Mouse (Mus musculus) hindbrain, embryonic 12.5 days (tissue): ENCODE measurements at regions not wholly inside any gene's neighbourhood (a gene's known extent, or its start where the extent isn't known, plus 50 kb on each side); places are given as distances from the start of the nearest gene placed in this dataset.

ENCODE experiments used
- ATAC-seq: fragments of 200-750 bp; cut with Nextera tagmentation; 2 replicates; pipeline ENCODE4 v1.8.0; 2017; ENCODE audit warnings: moderate TSS enrichment; ENCODE audit not compliant: low FRiP score
- H3K27ac ChIP-seq: fragments of 300-500 bp; sonication (generic); 2 replicates; pipeline ENCODE4 v1.5.1; 2016; ENCODE audit warnings: mild to moderate bottlenecking
- H3K27me3 ChIP-seq: fragments of 300-500 bp; sonication (generic); 2 replicates; pipeline ENCODE4 v1.6.1; 2016; ENCODE audit warnings: mild to moderate bottlenecking
- H3K36me3 ChIP-seq: fragments of 300-500 bp; sonication (generic); 2 replicates; pipeline ENCODE4 v1.6.1; 2016; ENCODE audit warnings: mild to moderate bottlenecking
- H3K4me1 ChIP-seq: fragments of 300-500 bp; sonication (generic); 2 replicates; pipeline ENCODE4 v1.6.1; 2016
- H3K4me2 ChIP-seq: fragments of 300-500 bp; sonication (generic); replicated peaks from 2 replicates; pipeline ENCODE4 v1.6.1; 2016; ENCODE audit warnings: mild to moderate bottlenecking
- H3K4me3 ChIP-seq: fragments of 300-500 bp; sonication (generic); 2 replicates; pipeline ENCODE4 v1.5.1; 2016; ENCODE audit warnings: mild to moderate bottlenecking
- H3K9ac ChIP-seq: fragments of 300-500 bp; sonication (generic); 2 replicates; pipeline ENCODE4 v1.6.1; 2016; ENCODE audit warnings: mild to moderate bottlenecking, moderate library complexity
- H3K9me3 ChIP-seq: fragments of 300-500 bp; sonication (generic); replicated peaks from 2 replicates; pipeline ENCODE4 v1.6.1; 2016; ENCODE audit warnings: mild to moderate bottlenecking
- WGBS: fragments of 180-500 bp; shearing (Covaris S2); methylation state at CpG from one replicate; pipeline ENCODE4 v1.1.7; 2016; 5-methylcytosine and 5-hydroxymethylcytosine counted together

DNA sequence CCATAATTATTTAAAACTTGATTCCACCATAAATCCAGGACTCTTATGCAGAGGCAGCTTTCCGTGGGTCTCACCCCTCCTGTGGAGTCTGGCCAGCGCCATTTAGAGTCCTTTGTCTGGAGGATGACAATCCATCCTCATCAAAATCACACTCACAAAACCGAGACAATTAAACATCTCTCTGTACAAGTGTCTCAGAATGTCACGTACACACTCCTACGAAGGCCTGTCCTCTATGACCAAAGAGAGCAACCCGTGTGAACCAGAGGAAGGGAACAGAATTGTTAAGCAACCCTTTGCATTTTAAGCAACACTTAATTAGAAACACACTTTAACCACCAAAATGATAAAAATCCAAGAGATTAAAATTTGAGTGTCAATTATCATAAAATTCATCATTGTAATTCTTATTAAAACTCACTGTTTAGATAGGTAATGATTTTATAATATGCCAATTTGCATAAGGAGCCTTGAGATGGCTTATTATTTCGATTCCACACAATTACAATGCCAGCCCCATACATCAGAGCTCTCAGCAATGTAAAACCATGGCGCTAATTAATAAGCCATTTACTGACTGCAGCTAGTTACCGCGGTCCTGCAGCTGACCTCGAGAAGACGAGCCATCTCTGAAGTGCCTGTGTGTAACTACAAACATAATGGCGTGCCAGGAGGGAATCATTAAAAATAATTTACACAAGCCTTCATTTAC lies 325.0 kb upstream of the Irx1 start:
- Histone ChIP-seq H3K9me3 (no peaks in the 10 kb centered on the region), H3K36me3 (no peaks in the 10 kb centered on the region), H3K4me2 (peak overlapping the region; percentile 21), H3K27ac (no peak overlapping the region), H3K4me1 (peaks cover 39% of the 10 kb centered on the region), H3K4me3 (no peak overlapping the region), H3K27me3 (peaks cover 30% of the 10 kb centered on the region), H3K9ac (no peak overlapping the region)
- peak; percentile 72 for ATAC-seq
- WGBS = 20% methylated on average over 13 of the region's 13 CpGs

DNA sequence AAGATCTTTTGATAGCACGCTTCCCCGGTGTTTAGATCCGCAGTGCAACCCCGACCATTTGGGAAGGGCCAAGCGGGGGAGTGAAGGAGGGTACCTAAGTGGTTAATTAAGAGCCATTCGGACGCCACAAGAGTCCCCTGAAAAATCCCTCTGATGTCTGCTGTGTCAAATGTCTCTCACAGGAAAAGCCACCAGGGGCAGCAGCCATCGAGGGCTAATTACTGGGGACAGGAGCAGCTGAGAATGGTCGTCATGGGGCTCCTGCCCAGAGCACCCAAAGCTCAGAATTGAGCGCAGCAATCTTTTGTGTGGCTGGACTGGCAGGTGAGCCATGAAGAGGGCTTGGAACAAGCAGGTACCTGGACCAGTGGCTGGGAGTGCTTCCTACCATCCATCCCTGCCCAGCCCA lies 325.6 kb upstream of the Irx1 start:
- H3K4me3 ChIP-seq = no peak overlapping the region
- peak overlapping the region; percentile 21 for H3K4me2 ChIP-seq
- H3K9me3 ChIP-seq = no peaks in the 10 kb centered on the region
- no peak overlapping the region for H3K9ac ChIP-seq
- H3K36me3 ChIP-seq = no peaks in the 10 kb centered on the region
- peaks cover 33% of the 10 kb centered on the region for H3K27me3 ChIP-seq
- 0 out of 2 replicates have a peak overlapping the region, but pooled peaks have one; percentile 1 for H3K27ac ChIP-seq
- peaks cover 44% of the 10 kb centered on the region for H3K4me1 ChIP-seq
- peak; percentile 55 for ATAC-seq
- WGBS = 11% methylated on average over 10 of the region's 10 CpGs

DNA sequence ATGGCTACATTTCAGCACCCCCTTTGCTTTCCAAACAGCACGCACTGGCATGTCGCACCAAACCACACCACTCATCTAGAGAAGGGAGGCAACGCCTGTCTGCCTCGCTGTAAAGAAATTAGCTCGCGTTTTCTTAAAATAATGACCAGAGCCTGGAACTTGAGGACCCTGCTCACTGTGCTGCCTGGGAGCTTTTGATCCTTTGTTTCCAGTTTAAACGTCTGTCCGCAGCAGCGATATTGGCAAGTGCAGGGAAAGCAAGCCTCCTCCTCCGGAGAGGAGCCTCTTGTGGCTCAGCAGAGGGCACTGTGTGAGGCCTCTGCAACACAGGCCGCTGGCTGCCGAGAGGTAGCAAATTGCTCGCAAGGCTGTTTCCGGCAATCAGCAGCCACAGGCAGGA lies 328.8 kb upstream of the Irx1 start:
- peak overlapping the region; percentile 36 for H3K4me2 ChIP-seq
- no peaks in the 10 kb centered on the region for H3K9me3 ChIP-seq
- no peak overlapping the region for H3K27ac ChIP-seq
- peak; percentile 59 for ATAC-seq
- peaks cover 49% of the 10 kb centered on the region for H3K4me1 ChIP-seq
- H3K4me3 ChIP-seq = no peak overlapping the region
- peaks cover 45% of the 10 kb centered on the region for H3K27me3 ChIP-seq
- no peaks in the 10 kb centered on the region for H3K36me3 ChIP-seq
- 1% methylated on average over 14 of the region's 14 CpGs for WGBS
- no peak overlapping the region for H3K9ac ChIP-seq

DNA sequence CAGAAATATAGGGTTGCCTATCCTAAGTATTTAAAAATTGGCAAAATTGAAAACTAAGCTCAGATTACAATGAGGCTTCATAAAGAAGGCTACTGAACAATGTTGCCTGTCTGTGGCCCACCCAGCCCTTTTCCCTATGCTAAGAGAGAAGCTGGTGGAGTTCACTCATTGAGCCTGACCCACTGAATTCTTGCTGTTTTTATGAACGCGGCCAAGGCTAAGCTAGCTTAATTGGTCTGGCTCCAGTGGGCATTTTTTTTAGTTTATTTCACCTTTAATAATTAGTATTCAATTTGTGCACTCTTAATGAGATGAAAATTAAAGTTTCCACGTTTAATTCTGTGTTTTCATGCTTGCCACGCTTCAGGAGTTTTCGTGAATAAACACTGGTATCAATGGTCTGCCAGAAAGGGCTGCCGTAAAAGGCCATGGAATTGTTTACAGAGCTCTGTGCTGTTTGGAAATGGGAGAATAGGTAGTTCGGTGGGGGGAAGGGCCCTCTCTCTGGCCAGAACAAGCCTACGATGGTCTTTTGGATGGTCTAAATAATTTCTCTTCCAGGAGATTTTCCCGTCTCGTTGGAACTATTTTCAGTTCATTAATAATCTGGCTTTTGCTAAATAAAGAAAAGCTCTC lies 329.7 kb upstream of the Irx1 start:
- no peak overlapping the region for H3K4me3 ChIP-seq
- H3K27ac ChIP-seq = no peak overlapping the region
- no peaks in the 10 kb centered on the region for H3K36me3 ChIP-seq
- H3K9me3 ChIP-seq = no peaks in the 10 kb centered on the region
- 19% methylated on average over 10 of the region's 10 CpGs for WGBS
- H3K9ac ChIP-seq = no peak overlapping the region
- H3K4me1 ChIP-seq = peaks cover 51% of the 10 kb centered on the region
- H3K4me2 ChIP-seq = no peak overlapping the region
- H3K27me3 ChIP-seq = peaks cover 44% of the 10 kb centered on the region
- no peak for ATAC-seq

DNA sequence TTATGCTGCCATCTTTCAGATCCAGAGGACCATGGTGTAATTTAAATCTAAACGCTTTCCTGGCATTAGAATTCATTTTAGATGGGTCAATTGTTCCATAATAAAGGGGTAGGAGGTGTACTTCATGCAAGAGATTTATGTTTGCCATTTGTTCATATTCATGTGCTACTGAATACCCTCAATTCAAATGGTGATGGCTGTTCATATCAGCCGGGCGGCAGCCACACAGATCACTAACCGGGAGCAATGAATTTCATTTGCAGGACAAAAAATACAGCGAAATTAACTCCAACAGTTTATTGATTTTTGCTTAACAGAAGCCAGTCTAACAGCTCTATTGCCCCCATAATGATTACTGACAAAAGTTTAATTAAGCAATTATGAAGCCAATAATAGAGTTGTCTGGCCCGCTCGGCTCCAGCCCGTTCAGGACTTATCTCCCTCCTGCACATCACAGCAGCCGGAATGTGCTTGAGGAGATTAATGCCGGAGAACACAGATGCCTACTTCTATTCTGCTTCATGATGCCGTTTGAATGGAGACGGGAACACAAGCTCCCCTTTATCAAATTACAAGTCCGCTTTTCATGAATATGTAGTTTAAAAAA lies 330.3 kb upstream of the Irx2 start:
- no peaks in the 10 kb centered on the region for H3K36me3 ChIP-seq
- H3K9ac ChIP-seq = no peak overlapping the region
- H3K4me1 ChIP-seq = peaks cover 59% of the 10 kb centered on the region
- WGBS = 19% methylated on average over 13 of the region's 13 CpGs
- H3K27me3 ChIP-seq = peaks cover 48% of the 10 kb centered on the region
- H3K4me3 ChIP-seq = no peak overlapping the region
- H3K4me2 ChIP-seq = peak overlapping the region; percentile 30
- H3K27ac ChIP-seq = 0 out of 2 replicates have a peak overlapping the region, but pooled peaks have one; percentile 23
- ATAC-seq = peak; percentile 79
- H3K9me3 ChIP-seq = no peaks in the 10 kb centered on the region

DNA sequence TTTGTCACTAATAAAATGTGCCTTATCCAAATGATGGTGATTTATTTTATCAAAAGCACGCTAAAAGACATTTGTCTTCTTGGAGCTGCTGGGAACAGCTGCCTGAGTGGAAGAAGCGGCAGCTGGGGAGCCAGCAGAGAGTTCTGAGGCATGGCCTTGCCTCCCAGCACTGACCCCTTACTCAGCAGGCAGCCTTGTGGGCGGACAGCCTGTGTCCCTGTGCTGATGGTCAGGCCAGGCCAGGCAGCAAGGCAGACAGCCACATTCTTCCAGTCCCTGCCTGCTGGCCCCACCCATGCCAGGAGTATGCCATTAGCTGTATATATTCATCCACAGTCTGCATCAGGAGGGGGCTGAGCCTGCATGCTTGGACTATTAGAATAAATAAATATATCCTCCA lies 329.0 kb upstream of the Irx2 start:
- no peak for ATAC-seq
- WGBS = 2% methylated on average over 3 of the region's 3 CpGs
- H3K27ac ChIP-seq = no peak overlapping the region
- peaks cover 42% of the 10 kb centered on the region for H3K27me3 ChIP-seq
- H3K4me3 ChIP-seq = no peak overlapping the region
- H3K36me3 ChIP-seq = no peaks in the 10 kb centered on the region
- H3K9me3 ChIP-seq = no peaks in the 10 kb centered on the region
- no peak overlapping the region for H3K4me2 ChIP-seq
- no peak overlapping the region for H3K9ac ChIP-seq
- peaks cover 52% of the 10 kb centered on the region for H3K4me1 ChIP-seq

DNA sequence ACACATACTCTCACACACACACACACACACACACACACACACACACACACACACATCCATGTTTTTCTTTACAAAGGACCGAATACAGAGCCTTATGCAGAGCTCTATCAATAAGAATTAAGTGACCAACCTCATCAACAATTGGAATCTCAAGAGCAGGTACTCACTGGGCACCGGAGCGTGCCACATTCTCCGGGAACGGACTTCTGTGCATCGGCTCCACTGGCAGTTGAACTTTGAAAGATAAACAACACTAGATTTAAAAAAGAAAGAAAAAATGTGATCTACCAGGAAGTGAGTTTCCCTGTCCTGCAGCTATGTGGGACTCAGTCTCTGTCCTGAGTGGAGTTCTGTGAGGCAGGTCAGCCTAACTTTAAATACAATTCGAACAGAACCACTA lies 327.5 kb upstream of the Irx2 start:
- Histone ChIP-seq H3K4me2 (no peak overlapping the region), H3K9ac (no peak overlapping the region), H3K27me3 (peaks cover 36% of the 10 kb centered on the region), H3K27ac (no peak overlapping the region), H3K9me3 (no peaks in the 10 kb centered on the region), H3K36me3 (no peaks in the 10 kb centered on the region), H3K4me1 (peaks cover 57% of the 10 kb centered on the region), H3K4me3 (no peak overlapping the region)
- ATAC-seq = no peak
- WGBS = 70% methylated on average over 7 of the region's 7 CpGs

DNA sequence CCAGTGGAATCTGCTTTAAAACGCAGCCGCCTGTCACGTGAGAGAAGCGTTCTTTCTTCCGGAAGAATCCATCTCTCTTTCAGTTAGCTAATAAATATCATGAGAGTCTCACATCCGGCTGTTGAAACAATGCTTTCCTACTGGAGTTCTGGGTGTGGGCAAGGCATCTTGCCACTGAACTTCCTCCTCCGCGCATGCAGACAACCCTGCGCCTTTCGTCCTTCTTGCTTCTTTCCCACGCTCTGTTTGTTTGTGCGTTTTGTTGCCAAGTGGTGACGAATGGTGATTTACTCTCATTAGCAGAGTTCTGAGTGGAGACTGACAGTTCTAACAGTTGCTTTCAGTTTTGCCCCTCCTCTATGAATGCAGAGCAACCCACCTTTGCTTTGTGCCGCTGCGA lies 326.8 kb upstream of the Irx2 start:
- no peak overlapping the region for H3K9ac ChIP-seq
- H3K4me1 ChIP-seq = peaks cover 57% of the 10 kb centered on the region
- no peak overlapping the region for H3K4me3 ChIP-seq
- no peaks in the 10 kb centered on the region for H3K9me3 ChIP-seq
- H3K36me3 ChIP-seq = no peaks in the 10 kb centered on the region
- H3K27ac ChIP-seq = peak overlapping the region; percentile 36; the same call in 1 of the 2 replicates
- no peak for ATAC-seq
- WGBS = 58% methylated on average over 15 of the region's 15 CpGs
- H3K27me3 ChIP-seq = peaks cover 30% of the 10 kb centered on the region
- peak overlapping the region; percentile 19 for H3K4me2 ChIP-seq

DNA sequence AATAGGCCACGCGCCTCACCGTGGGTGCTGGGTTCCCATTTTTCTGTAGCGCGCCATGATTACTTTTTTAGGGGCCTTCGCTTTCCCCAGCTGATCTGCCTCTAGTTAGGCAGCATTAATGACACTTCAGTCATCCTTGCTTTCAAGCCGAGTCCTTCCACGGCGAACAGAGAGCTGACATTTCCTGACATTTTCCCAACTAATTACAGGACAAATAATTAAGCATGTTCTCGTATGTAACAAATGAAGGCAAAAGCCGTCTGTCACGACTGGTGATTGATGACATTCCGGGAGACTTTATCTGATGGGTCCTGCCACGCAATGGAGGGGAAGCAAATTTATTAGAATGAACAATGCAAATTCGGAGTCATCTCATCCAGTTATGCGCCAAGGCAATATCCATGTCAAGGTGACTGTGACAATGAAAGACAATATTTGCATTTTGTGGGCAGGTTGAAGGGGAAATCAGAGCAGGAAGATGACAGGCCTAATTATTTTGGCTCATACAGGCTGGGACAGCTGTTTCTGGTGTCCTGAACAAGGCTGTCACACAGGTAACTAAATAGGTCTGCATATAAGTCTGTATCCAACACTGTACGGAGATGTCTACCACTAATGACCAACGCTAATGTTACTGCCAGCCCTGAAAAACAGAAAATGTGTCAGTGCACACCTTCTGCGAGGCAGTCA lies 326.0 kb upstream of the Irx2 start:
- Histone ChIP-seq H3K36me3 (no peaks in the 10 kb centered on the region), H3K9me3 (no peaks in the 10 kb centered on the region), H3K4me1 (peaks cover 53% of the 10 kb centered on the region), H3K4me2 (peak overlapping the region; percentile 19; the same call in 1 of the 2 replicates), H3K27me3 (peaks cover 26% of the 10 kb centered on the region), H3K4me3 (no peak overlapping the region), H3K27ac (peak overlapping the region; percentile 36; the same call in 1 of the 2 replicates), H3K9ac (no peak overlapping the region)
- peak; percentile 41 for ATAC-seq
- WGBS = 53% methylated on average over 19 of the region's 19 CpGs

DNA sequence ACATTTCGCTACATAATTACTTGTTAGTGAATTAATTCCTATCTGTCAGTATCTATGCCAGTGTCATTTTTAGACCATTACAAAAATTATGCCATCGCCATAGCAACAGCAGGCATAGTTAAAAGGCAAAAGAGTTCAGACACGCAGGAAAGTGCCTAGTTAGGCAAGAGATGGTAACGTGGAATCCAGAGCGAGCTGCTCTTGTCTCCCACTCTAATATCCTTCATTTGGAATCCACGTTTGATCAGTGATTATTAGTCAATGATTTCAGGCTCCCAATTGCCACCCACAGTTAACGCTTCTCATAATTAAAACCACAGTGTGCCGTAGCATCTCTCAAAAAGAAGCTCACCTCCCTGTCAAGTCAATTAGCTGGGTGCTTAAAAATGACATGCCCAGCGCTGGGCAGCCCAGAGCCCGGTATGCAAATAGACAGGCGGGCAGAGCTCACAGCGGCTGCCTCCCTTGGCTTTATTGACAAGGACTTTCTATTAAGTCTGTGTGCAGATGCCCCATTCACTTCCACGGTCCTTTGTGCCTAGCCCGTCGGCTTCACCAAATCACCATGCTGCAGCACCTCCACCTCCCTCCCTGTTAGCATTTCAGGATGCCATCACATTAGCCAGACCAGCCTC lies 325.4 kb upstream of the Irx2 start:
- no peaks in the 10 kb centered on the region for H3K9me3 ChIP-seq
- H3K4me1 ChIP-seq = peaks cover 51% of the 10 kb centered on the region
- H3K27me3 ChIP-seq = peaks cover 26% of the 10 kb centered on the region
- H3K4me2 ChIP-seq = peak overlapping the region; percentile 7; the same call in 1 of the 2 replicates
- peak; percentile 49 for ATAC-seq
- peak overlapping the region; percentile 31; the same call in 1 of the 2 replicates for H3K27ac ChIP-seq
- H3K36me3 ChIP-seq = no peaks in the 10 kb centered on the region
- 0 out of 2 replicates have a peak overlapping the region, but pooled peaks have one; percentile 13 for H3K9ac ChIP-seq
- 35% methylated on average over 15 of the region's 15 CpGs for WGBS
- H3K4me3 ChIP-seq = no peak overlapping the region

DNA sequence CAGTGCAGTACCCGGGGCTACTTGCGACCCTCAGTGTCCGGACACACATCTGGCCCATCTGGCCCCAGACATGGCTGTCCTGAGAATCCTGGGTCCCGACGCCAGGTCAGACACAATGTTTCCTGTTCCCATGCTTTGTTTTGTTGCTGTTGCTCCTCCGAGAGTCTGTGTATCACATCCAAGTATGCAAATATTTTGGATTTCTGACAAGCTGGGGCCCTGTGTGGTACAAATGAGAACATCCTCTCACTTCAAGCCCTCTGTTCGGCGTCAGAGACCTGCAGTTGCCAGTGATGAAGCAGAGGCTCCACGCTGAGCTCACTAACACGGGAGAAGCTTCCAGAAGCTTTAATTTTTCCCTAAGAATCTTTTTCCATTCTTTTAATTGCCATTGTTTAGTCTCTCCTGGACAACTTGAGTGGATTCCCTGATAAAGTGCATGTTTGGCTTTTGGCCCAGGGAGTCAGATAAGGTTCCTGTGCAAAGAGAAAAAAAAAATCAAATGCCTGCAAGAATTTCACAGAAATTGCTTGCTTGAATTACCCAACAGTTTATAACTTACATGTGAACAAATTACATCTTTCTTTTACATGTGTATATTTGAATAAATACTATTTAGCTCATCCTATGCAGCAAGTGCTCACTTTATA lies 304.5 kb upstream of the Irx2 start:
- Histone ChIP-seq H3K4me1 (no peaks in the 10 kb centered on the region), H3K36me3 (no peaks in the 10 kb centered on the region), H3K27ac (no peak overlapping the region), H3K4me3 (no peak overlapping the region), H3K27me3 (no peaks in the 10 kb centered on the region; the same call in 1 of the 2 replicates), H3K9me3 (no peaks in the 10 kb centered on the region), H3K4me2 (no peak overlapping the region), H3K9ac (no peak overlapping the region)
- ATAC-seq = no peak
- WGBS = 68% methylated on average over 10 of the region's 10 CpGs
